Mouse (Mus musculus): ENCODE measurements around the gene Btg4. TPM values are rescaled to one million over a fixed set of nuclear protein-coding genes. Genes with fewer than 3 reads are reported as not detected.

Btg4 gene
- under 1 TPM; 0.22 to 0.38 TPM for polyA plus RNA-seq (2017; shearing (Covaris generic))

GRCm38 (mm10) chr9:51060601-51061000, at the start of gene Btg4:
Gene Btg4, plus strand, starts transcription at chr9:51060901.

GRCm38 (mm10) chr9:51076979-51077315, 16.2 kb downstream of the Btg4 start, which contains the start of gene Layn:
Gene Layn, minus strand, starts transcription at chr9:51077094.

GRCm38 (mm10) chr9:51101756-51102425, 41.2 kb downstream of the Btg4 start, which contains the start of gene 4833427G06Rik:
Gene 4833427G06Rik, minus strand, starts transcription at chr9:51102078.

GRCm38 (mm10) chr9:51165312-51166180, 104.8 kb downstream of the Btg4 start, which contains the start of gene Gm32742:
Gene Gm32742, minus strand, starts transcription at chr9:51165517.

Other genes with a start within 250 kb of the Btg4 start
- 10 to 100 TPM; 60.9 to 81.3 TPM for gene Ppp2r1b, start 215.6 kb upstream of the Btg4 start, polyA plus RNA-seq (2017; shearing (Covaris generic))
- gene Sik2, start 51.8 kb upstream of the Btg4 start, polyA plus RNA-seq (2017; shearing (Covaris generic)): 10 to 100 TPM; 31.6 to 37.1 TPM
- gene Layn, start 16.2 kb downstream of the Btg4 start, polyA plus RNA-seq (2017; shearing (Covaris generic)): not detected
- gene 4833427G06Rik, start 41.2 kb downstream of the Btg4 start, polyA plus RNA-seq (2017; shearing (Covaris generic)): not detected
- gene Gm32742, start 104.6 kb downstream of the Btg4 start, polyA plus RNA-seq (2017; shearing (Covaris generic)): not detected
- 10 to 100 TPM in 1 of 2 experiments, 1 to 10 TPM in 1; 3.8 to 13.5 TPM for gene Pou2af1, start 152.8 kb downstream of the Btg4 start, polyA plus RNA-seq (2017; shearing (Covaris generic))
- under 1 TPM in 1 of 2 experiments, not detected in 1; 0.33 TPM for gene Colca2, start 217.7 kb downstream of the Btg4 start, polyA plus RNA-seq (2017; shearing (Covaris generic))